Mouse (Mus musculus) lung, postnatal 0 days (tissue): ENCODE results near the gene Ube3a. TPM values are rescaled to one million over a fixed set of nuclear protein-coding genes. Genes with fewer than 3 reads are reported as not detected.

Experiments used
- ATAC-seq: fragments of 200-750 bp; cut with Nextera tagmentation; 2 replicates; pipeline ENCODE4 v1.8.0; 2017; ENCODE audit warnings: moderate library complexity
- DNase-seq: peaks from one replicate; pipeline ENCODE4 v3.0.0-alpha.2; 2016; ENCODE audit warnings: low spot score
- H3K27ac ChIP-seq: fragments of 300-500 bp; sonication (generic); 2 replicates; pipeline ENCODE4 v1.5.1; 2014; ENCODE audit warnings: antibody characterized with exemption, mild to moderate bottlenecking, low read length, mixed read lengths
- H3K27me3 ChIP-seq: fragments of 300-500 bp; sonication (generic); replicated peaks from 2 replicates; pipeline ENCODE4 v1.6.1; 2014; ENCODE audit warnings: low read length, mixed read lengths; ENCODE audit not compliant: insufficient read depth
- H3K36me3 ChIP-seq: fragments of 300-500 bp; sonication (generic); 2 replicates; pipeline ENCODE4 v1.6.1; 2014; ENCODE audit warnings: low read length, mixed read lengths; ENCODE audit not compliant: insufficient read depth
- H3K4me1 ChIP-seq: fragments of 300-500 bp; sonication (generic); 2 replicates; pipeline ENCODE4 v1.6.1; 2014; ENCODE audit warnings: antibody characterized with exemption, low read depth, low read length, mixed read lengths; ENCODE audit not compliant: insufficient read depth
- H3K4me2 ChIP-seq: fragments of 300-500 bp; sonication (generic); replicated peaks from 2 replicates; pipeline ENCODE4 v1.6.1; 2014; ENCODE audit warnings: low read depth, mild to moderate bottlenecking, low read length, moderate library complexity, mixed read lengths
- H3K4me3 ChIP-seq: fragments of 300-500 bp; sonication (generic); 2 replicates; pipeline ENCODE4 v1.5.1; 2014; ENCODE audit warnings: low read depth, low read length
- H3K9ac ChIP-seq: fragments of 300-500 bp; sonication (generic); replicated peaks from 2 replicates; pipeline ENCODE4 v1.6.1; 2014; ENCODE audit warnings: low read depth, mild to moderate bottlenecking
- H3K9me3 ChIP-seq: fragments of 300-500 bp; sonication (generic); 2 replicates; pipeline ENCODE4 v1.6.1; 2016; ENCODE audit warnings: low read length, mixed read lengths
- CTCF ChIP-seq: IDR thresholded peaks from 2 replicates; pipeline ENCODE4 v1.5.1; 2016; ENCODE audit warnings: antibody characterized with exemption, mild to moderate bottlenecking
- EP300 ChIP-seq: IDR thresholded peaks from 2 replicates; pipeline ENCODE4 v1.6.1; 2016; ENCODE audit warnings: antibody characterized with exemption, mild to moderate bottlenecking, control low read depth
- WGBS: fragments of 180-500 bp; shearing (Covaris S2); extraction: QIAGEN DNeasy Blood & Tissue Kit; methylation state at CpG from one replicate; pipeline ENCODE4 v1.1.7; 2014; 5-methylcytosine and 5-hydroxymethylcytosine counted together
- polyA plus RNA-seq: library from polyadenylated mRNA; unstranded; fragments of >200 nt; fragmentation: Nextera tagmentation; extraction: Ambion mirVana; gene quantifications from 2 replicates; pipeline ENCODE4 v1.2.1, GENCODE M21; 2015

Gene Ube3a
- polyA plus RNA-seq, 1 experiment from 2014 or later = 107 TPM

GRCm38 (mm10) chr7:59230304-59230703 is 1.8 kb downstream of the Ube3a start:
- Histone ChIP-seq H3K4me3 (peak overlapping the region; percentile 92; the same call in 1 of the 2 replicates), H3K27me3 (no peaks in the 10 kb centered on the region), H3K9me3 (no peaks in the 10 kb centered on the region), H3K4me2 (peak overlapping the region; percentile 84), H3K4me1 (peaks cover 3% of the 10 kb centered on the region; the same call in 1 of the 2 replicates), H3K36me3 (no peaks in the 10 kb centered on the region), H3K27ac (no peak overlapping the region), H3K9ac (0 out of 2 replicates have a peak overlapping the region, but pooled peaks have one; percentile 98)
- ATAC-seq = no peak
- WGBS = 23% methylated on average over 4 of the region's 4 CpGs
- no peak for TF ChIP-seq CTCF
- DNase-seq = no peak

GRCm38 (mm10) chr7:59230768-59231167 is 2.2 kb downstream of the Ube3a start:
- Histone ChIP-seq H3K4me3 (no peak overlapping the region), H3K36me3 (no peaks in the 10 kb centered on the region), H3K9me3 (no peaks in the 10 kb centered on the region), H3K27me3 (no peaks in the 10 kb centered on the region), H3K4me2 (peak overlapping the region; percentile 84; the same call in 1 of the 2 replicates), H3K27ac (no peak overlapping the region), H3K9ac (no peak overlapping the region), H3K4me1 (peaks cover 3% of the 10 kb centered on the region; the same call in 1 of the 2 replicates)
- WGBS = 54% methylated on average over 5 of the region's 5 CpGs
- DNase-seq = no peak
- no peak for ATAC-seq
- TF ChIP-seq CTCF = no peak
- no peak for TF ChIP-seq EP300

- no peak overlapping the region for H3K27ac ChIP-seq
- no peaks in the 10 kb centered on the region for H3K9me3 ChIP-seq
- H3K27me3 ChIP-seq = no peaks in the 10 kb centered on the region
- no peak overlapping the region for H3K4me2 ChIP-seq
- no peak overlapping the region for H3K4me3 ChIP-seq
- no peaks in the 10 kb centered on the region for H3K36me3 ChIP-seq
- no peak overlapping the region for H3K9ac ChIP-seq
- 28% methylated on average over 1 of the region's 1 CpGs for WGBS
- TF ChIP-seq EP300 (no peak), CTCF (no peak)
- peaks cover 3% of the 10 kb centered on the region; the same call in 1 of the 2 replicates for H3K4me1 ChIP-seq
- ATAC-seq = no peak
- DNase-seq = no peak
Measured at GRCm38 (mm10) chr7:59231960-59232359, 3.4 kb downstream of the Ube3a start.

GRCm38 (mm10) chr7:59234773-59235401 is 6.3 kb downstream of the Ube3a start:
- DNase-seq (no peak), ATAC-seq (no peak)
- H3K4me2 ChIP-seq = no peak overlapping the region
- H3K4me1 ChIP-seq = peaks cover 3% of the 10 kb centered on the region; the same call in 1 of the 2 replicates
- H3K36me3 ChIP-seq = no peaks in the 10 kb centered on the region
- no peaks in the 10 kb centered on the region for H3K27me3 ChIP-seq
- no peak overlapping the region for H3K4me3 ChIP-seq
- WGBS = 87% methylated on average over 8 of the region's 8 CpGs
- no peaks in the 10 kb centered on the region for H3K9me3 ChIP-seq
- TF ChIP-seq CTCF (no peak), EP300 (no peak)
- no peak overlapping the region for H3K27ac ChIP-seq
- no peak overlapping the region for H3K9ac ChIP-seq

GRCm38 (mm10) chr7:59243257-59243656 is 14.7 kb downstream of the Ube3a start:
- H3K27me3 ChIP-seq = no peaks in the 10 kb centered on the region
- no peaks in the 10 kb centered on the region for H3K9me3 ChIP-seq
- ATAC-seq = no peak
- TF ChIP-seq EP300 (no peak), CTCF (no peak)
- no peak overlapping the region for H3K4me2 ChIP-seq
- no peak overlapping the region for H3K9ac ChIP-seq
- no peaks in the 10 kb centered on the region for H3K36me3 ChIP-seq
- H3K4me3 ChIP-seq = no peak overlapping the region
- no peak overlapping the region for H3K27ac ChIP-seq
- no peak for DNase-seq
- no peaks in the 10 kb centered on the region for H3K4me1 ChIP-seq
- 65% methylated on average over 3 of the region's 3 CpGs for WGBS

- no peak overlapping the region for H3K4me2 ChIP-seq
- WGBS = 98% methylated on average over 2 of the region's 2 CpGs
- no peaks in the 10 kb centered on the region for H3K36me3 ChIP-seq
- H3K4me3 ChIP-seq = no peak overlapping the region
- H3K27ac ChIP-seq = no peak overlapping the region
- H3K27me3 ChIP-seq = no peaks in the 10 kb centered on the region
- no peaks in the 10 kb centered on the region for H3K4me1 ChIP-seq
- ATAC-seq (no peak), DNase-seq (no peak)
- no peaks in the 10 kb centered on the region for H3K9me3 ChIP-seq
- TF ChIP-seq CTCF (peak; percentile 57), EP300 (no peak)
- H3K9ac ChIP-seq = no peak overlapping the region
Measured at GRCm38 (mm10) chr7:59245541-59245940, 17.0 kb downstream of the Ube3a start.
